Mouse (Mus musculus) MEL (cell line): ENCODE data around the gene Cfap36.

Experiments
- CTCF ChIP-seq, 3 experiments: IDR thresholded peaks in 2 of 3; conservative IDR thresholded peaks in 1 of 3; 2 replicates each; pipeline ENCODE4 v1.5.1; 2011 to 2012; ENCODE audit warnings: low read length in 3 of 3, low read depth in 2 of 3, mild to moderate bottlenecking in 2 of 3, improper control_type of control experiment in 1 of 3, inconsistent platforms in 1 of 3, mixed read lengths in 1 of 3, moderate library complexity in 1 of 3; ENCODE audit not compliant: control insufficient read depth in 1 of 3, insufficient read depth in 1 of 3, poor library complexity in 1 of 3, severe bottlenecking in 1 of 3
- ELF1 ChIP-seq: IDR thresholded peaks from 2 replicates; pipeline ENCODE4 v1.6.1; 2014; ENCODE audit warnings: low read depth, mild to moderate bottlenecking, inconsistent platforms, low read length, improper control_type of control experiment, moderate library complexity
- GATA1 ChIP-seq: IDR thresholded peaks from 2 replicates; pipeline ENCODE4 v1.6.1; 2011; ENCODE audit warnings: low read depth, low read length, improper control_type of control experiment
- JUND ChIP-seq: IDR thresholded peaks from 2 replicates; pipeline ENCODE4 v1.6.1; 2011; ENCODE audit warnings: low read depth, mild to moderate bottlenecking, improper control_type of control experiment, low read length
- MAFK ChIP-seq: IDR thresholded peaks from 2 replicates; pipeline ENCODE4 v1.6.1; 2011; ENCODE audit warnings: low read depth, mild to moderate bottlenecking, low read length, improper control_type of control experiment, borderline replicate concordance
- MAX ChIP-seq: IDR thresholded peaks from 2 replicates; pipeline ENCODE4 v1.6.1; 2011; ENCODE audit warnings: low read length, improper control_type of control experiment
- POLR2A ChIP-seq, 2 experiments: IDR thresholded peaks; 2 replicates each; pipeline ENCODE4 v1.6.1; 2011 to 2012; ENCODE audit warnings: low read length in 2 of 2, mild to moderate bottlenecking in 2 of 2, control low read depth in 1 of 2, improper control_type of control experiment in 1 of 2, low read depth in 1 of 2, moderate library complexity in 1 of 2; ENCODE audit not compliant: control insufficient read depth in 1 of 2, insufficient read depth in 1 of 2, poor library complexity in 1 of 2
- TAL1 ChIP-seq: IDR thresholded peaks from 2 replicates; pipeline ENCODE4 v1.6.1; 2012; ENCODE audit warnings: mild to moderate bottlenecking, inconsistent platforms, low read length, moderate library complexity, mixed read lengths
- UBTF ChIP-seq: IDR thresholded peaks from 2 replicates; pipeline ENCODE4 v1.6.1; 2012; ENCODE audit warnings: low read depth, mild to moderate bottlenecking, inconsistent platforms, low read length, improper control_type of control experiment, moderate library complexity, borderline replicate concordance; ENCODE audit not compliant: insufficient read depth
- USF2 ChIP-seq, 2 experiments: IDR thresholded peaks; 2 replicates each; pipeline ENCODE4 v1.6.1; 2011 to 2012; ENCODE audit warnings: improper control_type of control experiment in 2 of 2, low read length in 2 of 2, borderline replicate concordance in 1 of 2, inconsistent platforms in 1 of 2, low read depth in 1 of 2, mild to moderate bottlenecking in 1 of 2; ENCODE audit not compliant: insufficient read depth in 1 of 2
- ZC3H11A ChIP-seq: IDR thresholded peaks from 2 replicates; pipeline ENCODE4 v1.6.1; 2012; ENCODE audit warnings: low read depth, mild to moderate bottlenecking, inconsistent platforms, low read length, improper control_type of control experiment

- TF ChIP-seq UBTF = no peak
- no peak for TF ChIP-seq CTCF (IDR thresholded peaks at IDR 0.05 in 2 of 3, conservative IDR thresholded peaks at IDR 0.05 in 1 of 3; ENCODE audit: control insufficient read depth in 1 of 3, insufficient read depth in 1 of 3, low read depth in 2 of 3, low read length in 3 of 3, poor library complexity in 1 of 3, severe bottlenecking in 1 of 3)
- TF ChIP-seq USF2 (IDR thresholded peaks at IDR 0.05; ENCODE audit: borderline replicate concordance in 1 of 2, insufficient read depth in 1 of 2, low read depth in 1 of 2, low read length in 2 of 2) = no peak
- no peak for TF ChIP-seq ELF1
- no peak for TF ChIP-seq TAL1
- TF ChIP-seq ZC3H11A = no peak
- no peak for TF ChIP-seq JUND
- no peak for TF ChIP-seq MAX
- no peak for TF ChIP-seq POLR2A (IDR thresholded peaks at IDR 0.05; ENCODE audit: control insufficient read depth in 1 of 2, insufficient read depth in 1 of 2, low read depth in 1 of 2, low read length in 2 of 2, poor library complexity in 1 of 2)
- TF ChIP-seq MAFK = no peak
- no peak for TF ChIP-seq GATA1
Measured at GRCm38 (mm10) chr11:29248386-29248785, 1.2 kb upstream of the Cfap36 start.
